Mouse (Mus musculus): ENCODE measurements around the gene Zfp575. TPM values are rescaled to one million over a fixed set of nuclear protein-coding genes. Genes with fewer than 3 reads are reported as not detected.

Zfp575 gene
- polyA plus RNA-seq, 1 experiment from 2014 or later: 0.10 TPM

DNA sequence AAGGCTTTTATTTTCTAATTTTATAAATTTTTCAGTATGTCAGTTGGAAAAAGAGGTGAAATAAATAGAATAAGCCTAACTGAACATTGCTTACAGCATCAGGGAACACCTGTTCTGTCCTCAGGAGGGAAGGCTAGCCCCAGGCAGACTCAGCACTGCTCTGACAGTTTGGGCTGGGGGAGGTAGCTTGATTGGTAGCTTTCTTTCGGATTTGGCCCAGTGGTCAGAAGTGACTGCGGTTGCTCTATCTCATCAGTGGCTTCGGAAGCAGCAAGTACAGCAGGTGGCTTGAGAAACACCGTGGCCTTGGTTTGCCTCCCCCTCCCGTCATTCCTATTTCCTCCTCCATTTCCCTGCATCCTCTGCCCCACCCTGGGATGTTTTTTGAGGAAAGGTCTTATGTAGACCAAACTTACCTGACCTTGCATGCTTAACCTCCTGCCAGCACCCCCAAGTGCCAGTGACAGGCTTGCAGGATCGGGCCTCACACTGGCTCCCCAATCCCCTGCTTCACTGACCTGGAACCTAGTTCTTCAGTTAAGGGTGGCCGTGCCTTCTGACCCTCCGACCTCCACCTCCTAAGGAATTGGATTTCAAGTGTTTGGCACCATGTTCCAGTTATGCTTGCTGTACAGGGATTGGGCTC, 24.1 kb downstream of the Zfp575 start:
- Histone ChIP-seq H3K4me3 (ENCODE audit: inconsistent target) (no peak overlapping the region), H3K79me2 (ENCODE audit: inconsistent target) (no peaks in the 10 kb centered on the region), H3K36me3 (ENCODE audit: inconsistent target) (peaks cover 17% of the 10 kb centered on the region), H3K27ac (no peak overlapping the region)
- 97% methylated on average over 8 of the region's 8 CpGs for WGBS (ENCODE audit: missing documents)

DNA sequence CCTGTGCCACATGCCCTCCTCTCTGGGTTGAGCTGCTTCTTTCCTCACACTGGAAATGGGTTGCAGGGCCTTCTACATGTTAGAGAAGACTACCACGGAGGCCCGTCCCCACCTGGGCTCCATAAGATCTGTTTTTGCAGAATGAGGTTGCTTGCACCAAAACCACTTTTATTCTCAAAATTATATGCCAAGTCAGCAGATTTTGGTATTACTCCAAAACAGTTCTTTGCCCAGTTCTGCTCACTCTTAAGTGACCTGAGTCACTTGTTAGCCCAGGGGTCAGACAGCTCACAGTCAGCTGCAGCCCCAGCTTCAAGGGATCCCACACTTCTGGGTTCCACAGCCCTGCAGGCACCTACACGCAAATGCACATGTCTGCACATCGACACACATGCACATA, 26.0 kb downstream of the Zfp575 start:
- 98% methylated on average over 4 of the region's 4 CpGs for WGBS (ENCODE audit: missing documents)
- Histone ChIP-seq H3K79me2 (ENCODE audit: inconsistent target) (no peaks in the 10 kb centered on the region; the same call in 1 of the 2 replicates), H3K4me3 (ENCODE audit: inconsistent target) (no peak overlapping the region), H3K27ac (no peak overlapping the region), H3K36me3 (ENCODE audit: inconsistent target) (peaks cover under 1% of the 10 kb centered on the region; the same call in 1 of the 2 replicates)

DNA sequence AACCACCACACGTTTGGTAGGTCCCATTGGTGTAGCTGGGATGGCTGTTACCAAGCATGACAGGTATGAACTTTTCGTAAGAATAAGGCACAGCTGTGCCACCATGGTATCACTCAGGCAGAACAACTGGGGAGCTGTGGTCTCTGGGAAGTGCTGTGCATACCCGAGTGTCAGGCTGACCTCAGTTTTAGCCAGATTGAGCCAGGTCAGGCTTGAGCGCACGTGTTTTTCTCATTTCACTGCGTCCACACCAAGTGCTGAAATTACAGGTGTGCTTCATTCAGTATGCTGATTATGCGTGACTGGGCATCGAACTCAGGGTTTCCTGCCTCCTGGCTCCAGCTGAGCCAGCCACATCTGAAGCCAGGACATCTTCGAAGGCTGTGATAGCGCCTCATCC, 31.7 kb downstream of the Zfp575 start:
- no peaks in the 10 kb centered on the region; the same call in 1 of the 2 replicates for H3K79me2 ChIP-seq (ENCODE audit: inconsistent target)
- H3K4me3 ChIP-seq (ENCODE audit: inconsistent target): no peak overlapping the region
- H3K27ac ChIP-seq: no peak overlapping the region
- 92% methylated on average over 10 of the region's 10 CpGs for WGBS (ENCODE audit: missing documents)
- H3K36me3 ChIP-seq (ENCODE audit: inconsistent target): 0 out of 2 replicates have a peak, but pooled peaks cover 7% of the 10 kb centered on the region

DNA sequence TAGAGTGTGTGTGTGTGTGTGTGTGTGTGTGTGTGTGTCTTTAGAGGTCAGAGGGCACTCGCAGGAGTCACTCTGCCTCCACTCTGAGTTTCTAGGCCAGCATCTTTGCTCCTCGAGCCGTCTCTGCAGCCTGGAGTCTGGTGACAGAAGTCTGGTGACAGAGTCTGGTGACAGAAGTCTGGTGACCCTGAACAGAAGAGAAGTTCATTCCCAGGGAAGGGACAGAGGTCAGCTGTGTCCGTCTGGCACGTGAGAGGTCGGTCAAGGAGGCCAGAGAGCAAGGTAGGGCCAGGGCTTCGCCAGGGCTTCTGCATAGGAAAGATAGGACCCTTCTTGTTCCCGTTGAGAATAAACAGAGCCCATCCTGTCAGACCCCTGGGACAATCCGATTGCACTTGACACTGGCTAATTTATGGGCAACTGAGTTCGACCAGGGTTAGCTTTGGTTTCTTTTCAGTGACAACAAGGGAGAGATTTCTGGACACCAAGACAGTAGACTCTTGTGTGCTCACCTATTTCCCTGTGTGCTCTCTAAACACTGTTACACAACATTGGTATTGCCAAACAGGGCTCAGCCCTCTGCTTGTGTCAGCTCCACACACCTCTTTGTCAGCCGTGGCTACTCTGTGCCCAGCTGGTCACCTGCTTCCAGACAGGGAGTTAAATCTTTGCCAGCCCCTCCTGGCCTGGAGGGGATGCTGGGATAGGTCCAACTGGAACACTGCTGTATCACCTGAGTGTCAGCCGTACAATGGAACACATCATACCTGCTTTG, 35.3 kb downstream of the Zfp575 start:
- Histone ChIP-seq H3K27ac (no peak overlapping the region), H3K36me3 (ENCODE audit: inconsistent target) (0 out of 2 replicates have a peak, but pooled peaks cover 7% of the 10 kb centered on the region), H3K4me3 (ENCODE audit: inconsistent target) (no peak overlapping the region), H3K79me2 (ENCODE audit: inconsistent target) (peaks cover 11% of the 10 kb centered on the region)
- 80% methylated on average over 12 of the region's 12 CpGs for WGBS (ENCODE audit: missing documents)

DNA sequence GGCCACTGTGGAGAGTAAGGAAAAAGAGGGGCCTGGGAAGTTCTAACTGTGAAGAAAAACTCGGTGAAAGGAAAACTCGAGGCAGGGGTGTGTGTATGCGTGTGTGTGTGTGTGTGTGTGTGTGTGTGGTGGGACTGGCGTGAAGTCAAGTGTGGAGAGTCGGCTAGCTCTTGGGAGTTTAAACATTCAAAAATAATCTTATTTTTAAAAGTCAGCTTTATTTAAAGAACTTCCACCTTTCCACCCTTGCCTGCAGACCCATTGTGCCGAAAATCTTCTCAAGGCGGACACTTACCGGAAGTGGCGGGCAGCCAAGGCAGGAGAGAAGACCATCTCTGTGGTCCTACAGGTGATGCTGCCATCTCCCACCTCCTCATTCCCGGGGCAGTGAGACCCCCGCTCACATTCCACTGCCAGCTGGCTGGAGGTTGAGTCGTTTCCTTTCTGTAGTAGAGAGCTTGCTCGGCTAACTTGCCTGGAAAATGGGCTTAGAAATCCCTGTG, 39.9 kb downstream of the Zfp575 start:
- Histone ChIP-seq H3K36me3 (ENCODE audit: inconsistent target) (no peaks in the 10 kb centered on the region), H3K79me2 (ENCODE audit: inconsistent target) (peaks cover 12% of the 10 kb centered on the region), H3K4me3 (ENCODE audit: inconsistent target) (peak overlapping the region; percentile 75), H3K27ac (peak overlapping the region; percentile 33)
- 35% methylated on average over 12 of the region's 13 CpGs for WGBS (ENCODE audit: missing documents)

DNA sequence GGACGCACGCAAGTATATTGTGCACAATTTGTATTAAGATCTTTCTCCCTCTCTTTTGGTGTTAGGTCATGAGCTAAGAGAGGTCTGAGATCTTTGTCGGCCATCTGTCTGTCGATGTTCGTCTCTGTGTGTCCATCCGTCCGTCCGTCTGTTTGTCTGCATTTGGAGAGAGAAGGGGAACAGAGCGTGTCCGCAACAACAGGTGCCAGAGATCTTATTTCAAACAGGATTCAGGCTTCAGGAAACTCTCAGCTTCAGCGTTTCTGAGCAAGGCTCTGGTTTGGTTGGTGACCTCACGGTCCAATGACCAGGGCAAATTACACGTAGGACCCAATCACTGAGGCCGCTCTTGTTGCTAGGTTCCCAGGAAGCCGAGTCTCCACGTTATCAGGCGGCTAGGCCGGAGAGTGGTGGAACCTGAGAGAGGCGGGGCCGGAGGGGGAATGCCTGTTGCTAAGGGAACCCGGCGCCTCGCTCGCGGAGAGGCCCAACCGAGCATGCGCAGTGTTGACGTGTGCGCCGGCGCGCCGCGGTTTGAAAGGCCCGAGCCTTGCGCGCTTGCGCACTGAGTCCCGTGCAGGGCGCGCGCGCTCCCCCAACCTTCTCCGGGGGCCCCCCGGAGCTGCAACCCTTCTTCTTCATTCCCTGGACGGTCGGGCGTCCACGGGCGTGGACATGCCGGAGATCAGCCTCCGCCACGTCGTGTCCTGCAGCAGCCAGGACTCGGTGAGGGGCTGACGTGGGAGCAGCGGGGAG, 40.6 kb downstream of the Zfp575 start:
- Histone ChIP-seq H3K27ac (peak overlapping the region; percentile 46), H3K4me3 (ENCODE audit: inconsistent target) (peak overlapping the region; percentile 75), H3K36me3 (ENCODE audit: inconsistent target) (no peaks in the 10 kb centered on the region), H3K79me2 (ENCODE audit: inconsistent target) (peaks cover 12% of the 10 kb centered on the region)
- under 1% methylated on average over 57 of the region's 57 CpGs for WGBS (ENCODE audit: missing documents)

DNA sequence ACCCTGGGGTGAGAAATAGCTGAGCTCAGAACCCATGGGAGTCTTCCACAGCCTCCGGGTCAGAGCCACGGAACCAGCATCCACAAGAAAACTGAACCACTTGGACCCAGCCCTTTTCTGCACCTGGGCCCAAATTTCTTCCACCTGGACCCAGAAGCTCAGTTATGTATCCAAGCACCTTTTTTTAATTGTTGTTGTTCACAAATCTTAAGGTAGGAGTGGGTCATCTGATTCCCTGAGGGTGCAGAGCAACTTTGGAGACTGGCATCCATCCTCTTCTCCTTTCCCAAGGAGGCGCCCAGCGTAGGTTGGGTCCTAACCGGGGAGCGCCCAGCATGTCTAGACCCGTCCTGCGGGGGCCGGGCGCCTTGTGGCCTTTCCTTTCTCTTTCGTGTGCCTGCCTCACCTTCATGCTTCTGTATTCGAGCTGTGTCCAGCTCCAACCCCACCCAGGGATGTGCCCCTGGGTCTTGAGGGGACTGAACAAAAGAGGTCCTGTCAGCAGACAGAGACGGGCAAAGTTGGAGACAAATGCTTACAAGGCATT, 41.3 kb downstream of the Zfp575 start, which contains the start of the genes Pinlyp and Xrcc1:
Gene Pinlyp (minus strand): TSS at position 51 of the 547 bp plus-strand sequence.
Gene Xrcc1 (plus strand): TSS at position 222 of the 547 bp plus-strand sequence.
- WGBS (ENCODE audit: missing documents): 63% methylated on average over 5 of the region's 13 CpGs
- H3K4me3 ChIP-seq (ENCODE audit: inconsistent target): peak within 1 kb of the TSS; percentile 75
- peak within 1 kb of the TSS; percentile 46 for H3K27ac ChIP-seq
- no peaks in the 10 kb centered on the region for H3K36me3 ChIP-seq (ENCODE audit: inconsistent target)
- peaks cover 12% of the 10 kb centered on the region for H3K79me2 ChIP-seq (ENCODE audit: inconsistent target)

DNA sequence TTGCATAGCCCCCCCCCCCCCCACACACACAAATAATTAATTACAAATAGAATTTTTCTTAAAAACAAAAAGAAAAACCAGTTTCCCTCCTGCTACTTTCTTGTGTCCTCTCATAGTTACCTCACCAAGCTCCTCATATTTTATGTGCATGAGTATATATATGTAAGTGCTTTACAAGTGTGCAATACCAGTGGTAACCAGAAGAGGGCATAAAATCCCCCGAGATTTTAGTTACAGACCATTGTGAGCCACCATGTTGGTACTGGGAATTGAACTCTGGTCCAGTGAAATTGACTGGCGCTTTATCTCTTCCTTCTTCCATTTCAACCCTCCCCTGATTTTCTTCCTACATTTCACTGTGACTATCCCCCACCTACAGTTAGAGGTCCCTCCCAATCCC, 42.9 kb downstream of the Zfp575 start:
- peaks cover 12% of the 10 kb centered on the region for H3K79me2 ChIP-seq (ENCODE audit: inconsistent target)
- 93% methylated on average over 2 of the region's 2 CpGs for WGBS (ENCODE audit: missing documents)

DNA sequence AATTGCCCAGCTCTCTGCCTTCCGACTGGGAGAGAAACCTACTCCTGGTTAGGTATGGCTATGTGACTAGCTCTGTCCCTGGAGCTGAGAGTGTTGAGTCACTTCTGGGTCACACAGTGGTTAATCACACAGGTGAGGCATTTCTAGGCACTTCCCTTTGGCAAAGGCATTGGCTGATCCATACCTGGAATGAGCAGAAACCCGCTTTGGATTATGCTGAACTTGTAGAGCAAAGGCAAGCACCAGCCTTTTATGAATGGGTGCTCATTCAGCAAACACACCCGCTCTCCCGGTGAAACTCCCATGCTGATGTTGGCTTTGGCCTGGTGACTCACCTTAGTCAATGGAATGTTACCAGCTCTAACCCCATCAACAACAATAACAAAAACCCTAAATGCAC, 47.8 kb downstream of the Zfp575 start:
- Histone ChIP-seq H3K36me3 (ENCODE audit: inconsistent target) (peaks cover 10% of the 10 kb centered on the region; the same call in 1 of the 2 replicates), H3K27ac (no peak overlapping the region), H3K4me3 (ENCODE audit: inconsistent target) (no peak overlapping the region), H3K79me2 (ENCODE audit: inconsistent target) (no peaks in the 10 kb centered on the region)
- 94% methylated on average over 4 of the region's 4 CpGs for WGBS (ENCODE audit: missing documents)

More for the DNA sequence above, 42.9 kb downstream of the Zfp575 start:
- no peaks in the 10 kb centered on the region for H3K36me3 ChIP-seq (ENCODE audit: inconsistent target)
- H3K4me3 ChIP-seq (ENCODE audit: inconsistent target): no peak overlapping the region
- H3K27ac ChIP-seq: no peak overlapping the region

DNA sequence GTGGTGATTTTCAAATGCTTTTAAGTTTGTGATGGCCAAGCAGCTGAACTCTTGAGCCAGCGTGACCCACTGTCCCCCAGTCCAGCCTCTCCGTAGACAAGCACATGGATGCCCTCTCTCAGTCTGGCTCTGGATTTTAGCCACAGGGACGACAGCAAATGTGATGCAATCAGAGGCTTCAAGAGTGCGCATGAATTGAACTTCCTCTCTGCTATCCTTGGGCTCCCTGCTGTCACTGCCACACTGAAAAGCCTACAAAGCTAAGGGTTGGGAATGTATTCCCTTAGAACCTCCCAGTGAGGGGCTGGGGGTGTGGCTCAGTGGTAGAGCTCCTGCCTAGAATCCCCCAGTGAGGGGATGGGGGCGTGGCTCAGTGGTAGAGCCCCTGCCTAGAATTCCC, 48.7 kb downstream of the Zfp575 start:
- Histone ChIP-seq H3K4me3 (ENCODE audit: inconsistent target) (no peak overlapping the region), H3K36me3 (ENCODE audit: inconsistent target) (peaks cover 15% of the 10 kb centered on the region; the same call in 1 of the 2 replicates), H3K79me2 (ENCODE audit: inconsistent target) (no peaks in the 10 kb centered on the region), H3K27ac (no peak overlapping the region)
- 40% methylated on average over 5 of the region's 5 CpGs for WGBS (ENCODE audit: missing documents)

DNA sequence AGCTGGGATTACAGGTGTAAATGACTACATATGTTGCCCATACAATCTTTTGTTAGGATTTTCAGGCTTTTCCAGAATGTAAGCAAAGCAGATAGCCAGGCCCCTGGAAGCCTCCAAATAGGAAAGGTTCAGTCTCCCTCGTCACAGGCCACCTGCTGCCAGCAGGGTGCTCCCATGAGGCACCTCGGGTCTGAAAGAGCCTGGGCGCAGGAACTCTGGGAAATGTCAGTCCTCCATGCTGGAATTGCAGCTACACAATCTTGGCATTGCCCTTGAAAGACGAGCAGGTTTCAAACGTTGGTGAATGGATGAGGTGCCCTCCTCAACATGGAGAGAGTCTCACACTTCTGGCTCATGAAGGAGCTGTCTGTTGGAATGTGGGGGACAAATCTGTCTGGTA, 49.3 kb downstream of the Zfp575 start:
- Histone ChIP-seq H3K36me3 (ENCODE audit: inconsistent target) (peaks cover 15% of the 10 kb centered on the region; the same call in 1 of the 2 replicates), H3K27ac (no peak overlapping the region), H3K4me3 (ENCODE audit: inconsistent target) (no peak overlapping the region), H3K79me2 (ENCODE audit: inconsistent target) (no peaks in the 10 kb centered on the region)
- WGBS (ENCODE audit: missing documents): 57% methylated on average over 5 of the region's 5 CpGs

DNA sequence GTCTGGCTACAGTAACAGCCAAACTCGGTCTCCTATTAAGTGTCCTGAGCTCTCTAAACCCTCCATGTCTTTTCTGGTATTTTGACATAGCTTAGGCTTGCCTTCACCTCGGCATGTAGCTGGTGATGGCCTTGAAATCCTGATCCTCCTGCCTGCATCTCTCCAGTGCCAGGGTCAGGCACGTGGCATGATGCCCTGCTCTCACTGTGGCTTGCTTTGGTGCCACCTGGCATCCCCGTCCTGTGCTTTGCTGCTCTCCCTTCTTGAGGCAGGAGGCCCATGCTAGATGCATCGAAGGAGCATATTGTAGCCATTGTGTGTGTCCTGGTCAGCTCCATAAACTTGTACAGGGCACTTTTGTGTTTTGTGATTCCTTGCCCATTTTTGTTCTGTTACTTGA, 49.9 kb downstream of the Zfp575 start:
- 85% methylated on average over 5 of the region's 5 CpGs for WGBS (ENCODE audit: missing documents)
- H3K27ac ChIP-seq: no peak overlapping the region
- H3K4me3 ChIP-seq (ENCODE audit: inconsistent target): no peak overlapping the region
- no peaks in the 10 kb centered on the region for H3K79me2 ChIP-seq (ENCODE audit: inconsistent target)
- peaks cover 15% of the 10 kb centered on the region; the same call in 1 of the 2 replicates for H3K36me3 ChIP-seq (ENCODE audit: inconsistent target)

DNA sequence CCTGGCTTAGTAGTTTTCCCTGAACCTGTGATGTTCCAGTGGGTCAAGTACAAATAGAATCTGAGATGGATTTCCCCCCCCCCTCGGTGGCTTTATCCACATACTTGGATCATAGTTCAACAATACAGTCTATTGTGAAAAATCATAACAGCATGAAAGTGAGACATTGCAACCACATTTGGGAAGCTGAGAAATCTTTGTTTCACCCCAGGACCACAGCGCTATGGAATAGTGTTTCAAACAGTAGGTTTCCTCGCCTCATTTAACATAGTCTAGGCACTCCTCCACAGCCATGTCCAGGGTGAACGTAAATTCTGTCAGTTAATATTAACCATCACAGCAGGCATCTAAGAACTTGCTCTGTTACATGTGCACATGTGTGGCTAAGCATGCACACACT, 50.4 kb downstream of the Zfp575 start:
- Histone ChIP-seq H3K79me2 (ENCODE audit: inconsistent target) (no peaks in the 10 kb centered on the region), H3K4me3 (ENCODE audit: inconsistent target) (no peak overlapping the region), H3K27ac (no peak overlapping the region), H3K36me3 (ENCODE audit: inconsistent target) (peaks cover 15% of the 10 kb centered on the region; the same call in 1 of the 2 replicates)
- 100% methylated on average over 4 of the region's 4 CpGs for WGBS (ENCODE audit: missing documents)

DNA sequence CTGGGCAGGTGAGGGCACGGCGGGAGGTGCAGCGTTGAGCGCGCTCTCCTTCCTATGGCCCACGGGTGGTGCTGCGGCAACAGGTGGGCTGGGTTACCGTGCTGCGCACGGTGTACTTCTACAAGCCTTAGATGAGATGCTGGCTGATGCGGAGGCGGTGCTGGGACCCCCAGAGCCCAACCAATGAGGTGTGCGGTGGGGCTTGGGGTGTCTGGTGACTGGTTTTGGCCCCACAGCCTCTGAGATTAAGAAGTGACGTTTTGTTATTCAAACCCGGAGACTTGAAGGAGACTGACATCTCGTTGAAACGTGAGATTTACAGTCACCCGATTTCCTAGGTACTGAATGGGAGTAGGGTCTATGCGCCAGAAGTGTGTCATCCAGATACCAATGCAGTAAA, 53.1 kb downstream of the Zfp575 start:
- 97% methylated on average over 13 of the region's 19 CpGs for WGBS (ENCODE audit: missing documents)
- Histone ChIP-seq H3K27ac (no peak overlapping the region), H3K79me2 (ENCODE audit: inconsistent target) (no peaks in the 10 kb centered on the region; the same call in 1 of the 2 replicates), H3K4me3 (ENCODE audit: inconsistent target) (no peak overlapping the region), H3K36me3 (ENCODE audit: inconsistent target) (peaks cover 15% of the 10 kb centered on the region; the same call in 1 of the 2 replicates)
